Mouse (Mus musculus) olfactory bulb, adult 2 months (tissue): Measurements from ENCODE around the gene Zfp119b.

Source experiments
- CTCF ChIP-seq: fragments of 200-500 bp; IDR thresholded peaks from 2 replicates; pipeline ENCODE4 v1.5.1; 2012; ENCODE audit warnings: low read depth, mild to moderate bottlenecking, low read length, moderate library complexity; ENCODE audit not compliant: insufficient read depth
- POLR2A ChIP-seq: fragments of 200-500 bp; IDR thresholded peaks from 2 replicates; pipeline ENCODE4 v1.6.1; 2012; ENCODE audit warnings: mild to moderate bottlenecking, low read depth, low read length, moderate library complexity; ENCODE audit not compliant: insufficient read depth

DNA sequence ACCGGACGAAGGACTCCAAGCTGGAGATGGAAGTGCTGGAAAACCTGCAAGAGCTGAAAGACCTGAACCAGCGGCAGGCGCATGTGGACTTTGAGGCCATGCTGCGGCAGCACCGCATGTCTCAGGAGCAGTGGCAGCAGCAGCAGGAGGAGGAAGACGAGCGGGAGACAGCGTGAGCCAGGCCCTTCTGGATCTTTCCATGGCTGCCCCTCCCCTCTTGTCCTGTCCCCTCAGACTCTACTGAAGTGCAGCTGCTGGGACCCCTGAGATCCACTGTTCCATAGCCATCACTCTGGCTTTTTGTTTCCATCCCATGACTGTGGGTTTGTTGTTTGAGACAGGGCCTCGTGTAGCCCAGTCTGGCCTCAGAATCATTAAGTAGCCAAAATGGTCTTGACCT is 15.2 kb upstream of the Zfp119b start:
- TF ChIP-seq CTCF (no peak), POLR2A (no peak)
